Mouse (Mus musculus) kidney, adult 2 months (tissue): ENCODE measurements around the gene Pi4k2a.

Experiments used
- CTCF ChIP-seq: fragments of 200-500 bp; conservative IDR thresholded peaks from 2 replicates; pipeline ENCODE4 v1.5.1; 2011; ENCODE audit warnings: low read depth, mild to moderate bottlenecking, control low read depth, low read length, moderate library complexity, mixed read lengths; ENCODE audit not compliant: insufficient read depth, insufficient read length
- POLR2A ChIP-seq: fragments of 200-500 bp; IDR thresholded peaks from one replicate; pipeline ENCODE4 v1.6.1; 2011; ENCODE audit warnings: low read depth, low read length, control low read depth

DNA sequence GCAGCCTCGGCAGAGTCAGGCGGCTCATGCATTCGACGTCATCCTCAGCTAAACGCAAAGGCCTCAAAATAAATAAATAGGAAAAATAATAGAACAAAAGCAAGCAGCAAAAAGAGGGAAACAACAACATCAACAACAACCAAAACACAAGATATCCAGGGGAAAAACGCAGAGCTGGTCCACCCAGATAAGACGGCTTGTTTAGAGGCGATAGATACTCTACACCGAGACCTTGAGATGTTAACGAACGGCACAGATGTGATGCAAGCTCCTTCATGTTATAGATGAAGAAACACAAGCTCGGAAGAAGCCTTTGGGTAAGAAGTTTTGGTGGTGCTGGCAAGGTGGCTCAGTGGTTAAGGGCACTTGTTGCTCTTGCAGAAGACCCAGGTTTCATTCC lies 11.3 kb upstream of the Pi4k2a start:
- TF ChIP-seq CTCF (no peak), POLR2A (no peak)
